Mouse (Mus musculus): ENCODE data around the gene Ccdc157. TPM values are rescaled to one million over a fixed set of nuclear protein-coding genes. Genes with fewer than 3 reads are reported as not detected.

Gene Ccdc157
- 10 to 100 TPM; 14.0 to 16.5 TPM for total RNA-seq (2021)
- long read RNA-seq, experiment 1, full-length matches to known transcripts: 1 of 5 reads
- long read RNA-seq, experiment 1, partial matches to known transcripts: 4 of 5 reads
- long read RNA-seq, experiment 1, other reads (novel, unspliced or antisense): 0 of 5 reads
- long read RNA-seq, experiment 2, partial matches to known transcripts: 6 of 6 reads
- long read RNA-seq, experiment 2, other reads (novel, unspliced or antisense): 0 of 6 reads

DNA sequence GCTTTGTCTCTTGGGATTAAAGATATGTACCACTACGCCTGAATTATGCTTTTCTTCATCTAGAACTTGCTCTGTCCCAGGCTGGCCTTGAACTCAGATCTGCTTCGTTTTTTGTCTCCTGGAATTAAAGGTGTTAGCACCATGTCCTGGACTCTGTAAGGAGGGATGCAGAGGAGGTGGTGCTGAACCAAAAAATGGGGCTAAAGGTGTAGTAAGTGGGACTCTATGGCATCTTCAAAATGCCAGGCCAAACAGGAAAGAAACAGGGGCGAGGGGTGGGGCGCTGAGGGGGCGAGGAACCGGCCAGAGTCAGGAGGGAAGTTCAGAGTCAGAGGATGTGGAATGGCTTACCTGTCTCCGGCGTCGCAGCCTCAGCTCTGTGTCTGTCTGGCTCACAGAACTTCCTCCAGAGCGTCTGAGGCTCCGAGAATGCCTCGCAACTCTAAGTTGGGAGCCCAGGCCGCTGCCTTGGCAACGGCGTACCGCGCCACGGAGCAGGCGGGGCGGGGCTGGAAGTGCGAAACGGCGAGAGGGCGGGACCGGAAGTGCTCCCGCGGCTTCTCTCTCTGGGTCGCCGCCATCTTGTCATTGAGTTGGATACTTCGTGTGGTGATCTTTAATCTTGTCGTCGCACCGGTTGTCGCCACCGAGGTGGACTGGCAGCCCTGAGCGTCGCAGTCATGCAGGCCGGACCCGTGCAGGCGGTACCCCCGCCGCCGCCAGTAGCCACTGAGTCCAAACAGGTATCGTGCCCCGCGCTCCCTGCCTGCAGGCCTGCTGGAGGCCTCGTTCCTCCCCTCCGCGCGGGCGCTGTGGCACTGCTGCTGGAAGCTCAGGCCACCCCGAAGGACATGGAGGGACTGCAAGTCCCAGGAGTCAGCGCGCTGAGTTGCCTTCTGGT is at the start of gene Ccdc157, which contains the start of gene Sf3a1:
Gene Ccdc157 (minus strand): TSS at position 486 of the 901 bp plus-strand sequence.
Gene Sf3a1 (plus strand): TSS at position 543 of the 901 bp plus-strand sequence.
- intact Hi-C loops (cut with DNase I): loop anchor here (1.0 kb wide), 1 partner anchor 25 kb away; the partner anchor contains the start of gene Rnf215
- peak; percentile 95 for DNase-seq (ENCODE audit: low spot score in 2 of 2)

DNA sequence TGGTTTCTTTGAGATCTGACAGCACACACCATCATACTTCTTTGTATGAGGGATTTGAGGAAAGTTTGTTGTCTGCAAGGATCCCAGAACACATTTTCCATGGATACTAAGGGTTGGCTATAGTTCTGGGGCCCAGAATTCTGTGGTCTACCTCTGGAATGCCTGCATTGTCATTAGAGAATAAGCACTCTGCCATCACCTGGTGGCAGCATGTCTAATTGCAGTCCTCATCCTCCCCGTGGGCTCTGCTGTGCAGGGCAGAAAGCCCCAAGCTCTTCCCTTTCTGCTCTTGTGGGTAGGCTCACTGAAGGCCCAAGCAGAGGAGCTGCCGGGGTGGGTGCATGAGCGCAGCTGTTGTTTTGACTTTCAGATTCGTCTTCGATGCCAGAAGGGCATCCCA is 49.5 kb upstream of the Ccdc157 start:
- intact Hi-C loops (cut with DNase I): no loop called here
- DNase-seq (ENCODE audit: low spot score in 2 of 2): no peak

DNA sequence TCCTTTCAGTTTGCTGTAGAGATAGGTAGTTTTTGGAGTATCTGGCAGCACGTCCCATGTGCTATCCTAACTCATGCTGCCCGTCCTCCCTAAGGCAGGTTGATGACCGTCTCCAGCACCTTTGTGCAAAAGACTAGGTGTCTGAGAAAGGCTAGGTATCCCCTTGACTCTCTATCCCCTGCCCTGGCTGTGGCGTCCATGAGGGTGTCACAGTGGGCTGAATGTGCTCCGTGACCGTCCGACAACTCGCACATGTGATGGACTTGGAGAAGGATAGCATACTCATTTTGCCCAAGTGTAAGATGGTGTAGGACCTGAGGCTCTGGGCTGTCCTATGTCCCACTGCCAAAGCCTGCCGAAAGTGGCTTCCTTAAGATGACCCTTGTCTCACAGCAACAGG is 47.6 kb upstream of the Ccdc157 start:
- DNase-seq (ENCODE audit: low spot score in 2 of 2): no peak
- intact Hi-C loops (cut with DNase I): no loop called here

DNA sequence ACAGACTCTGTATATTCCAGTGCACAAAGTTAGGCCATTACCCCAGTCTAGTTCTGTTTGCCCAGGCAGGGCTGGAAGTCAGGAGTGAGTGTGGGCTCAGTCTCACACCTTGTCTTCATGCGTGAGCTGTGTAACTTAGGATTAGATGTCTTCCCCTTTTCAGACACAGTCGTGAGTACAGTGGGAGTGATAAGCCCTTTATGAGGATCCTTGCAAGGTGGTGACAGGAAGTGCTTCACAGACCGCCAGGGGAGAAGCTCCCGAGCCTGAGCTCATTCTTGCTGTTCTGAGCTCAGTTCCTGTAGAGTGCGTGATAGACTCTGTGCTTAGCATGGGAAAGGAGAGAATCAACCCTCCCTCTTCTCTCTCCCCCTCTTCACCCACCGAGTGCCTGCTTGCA is 46.5 kb upstream of the Ccdc157 start:
- DNase-seq (ENCODE audit: low spot score in 2 of 2): no peak
- intact Hi-C loops (cut with DNase I): no loop called here

DNA sequence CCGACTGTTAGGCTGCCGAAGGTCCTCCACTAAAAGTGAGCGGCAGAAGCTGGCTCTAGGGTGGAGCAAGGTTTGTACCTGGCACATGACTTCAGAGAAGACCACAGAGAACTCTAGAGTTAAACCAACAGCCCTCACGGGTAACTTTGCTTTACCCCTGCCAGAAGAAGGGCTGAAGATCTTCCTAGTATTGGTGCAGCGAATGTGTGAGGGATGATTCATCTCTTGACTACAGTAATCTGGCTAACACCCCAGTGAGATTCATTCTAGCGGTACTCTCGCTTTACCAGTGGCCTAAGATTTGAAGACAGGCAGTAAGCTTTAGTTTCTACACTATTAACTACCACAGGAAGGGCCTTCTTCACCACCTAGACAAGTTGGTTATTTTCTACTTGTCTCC is 45.9 kb upstream of the Ccdc157 start:
- intact Hi-C loops (cut with DNase I): no loop called here
- DNase-seq (ENCODE audit: low spot score in 2 of 2): no peak

DNA sequence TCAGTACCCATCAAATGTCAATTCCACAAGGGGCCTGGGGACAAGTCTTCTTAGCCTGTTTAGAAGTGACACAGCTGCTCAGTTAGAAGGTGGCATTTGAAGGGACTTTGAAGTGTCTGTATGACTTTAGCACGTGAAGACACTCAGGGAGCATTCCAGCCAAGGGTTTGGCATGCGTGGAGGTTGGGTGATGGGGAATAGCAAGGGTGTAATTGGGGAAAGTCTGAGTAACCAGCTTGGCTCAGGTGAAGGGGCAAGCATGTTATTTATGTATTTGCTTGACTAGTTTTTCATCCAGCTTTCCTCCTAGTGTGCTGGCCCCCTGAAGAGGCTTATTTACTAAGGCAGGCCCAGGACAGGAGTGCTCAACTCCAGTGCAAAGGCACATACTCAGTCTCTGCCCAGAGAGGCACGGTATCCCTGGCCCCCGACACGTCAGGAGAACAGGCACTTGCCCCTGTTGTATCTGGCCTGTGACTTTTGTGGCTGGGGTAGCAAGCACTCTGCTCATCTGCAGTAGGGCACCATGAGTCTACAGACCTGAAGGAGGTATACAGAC is 45.1 kb upstream of the Ccdc157 start:
- intact Hi-C loops (cut with DNase I): no loop called here
- no peak for DNase-seq (ENCODE audit: low spot score in 2 of 2)

DNA sequence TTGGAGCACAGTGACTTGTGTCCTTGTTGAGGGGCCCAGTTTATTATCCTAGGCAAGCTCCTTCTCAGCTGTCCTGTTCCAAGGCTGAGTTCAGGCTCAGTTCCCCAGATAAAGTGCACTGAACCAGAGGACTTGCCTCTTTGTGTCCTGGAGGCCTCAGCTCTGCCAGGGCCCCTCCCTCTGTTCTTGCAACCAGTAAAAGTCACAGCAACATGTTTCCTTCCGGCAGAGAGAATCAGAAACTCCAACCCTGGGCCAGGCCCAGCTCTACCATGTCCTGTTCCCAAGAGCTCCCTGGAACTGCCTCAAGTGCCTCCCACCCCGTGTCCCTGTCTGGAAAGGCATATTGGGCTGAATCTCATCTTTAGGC is 43.6 kb upstream of the Ccdc157 start:
- intact Hi-C loops (cut with DNase I): no loop called here
- DNase-seq (ENCODE audit: low spot score in 2 of 2): no peak

DNA sequence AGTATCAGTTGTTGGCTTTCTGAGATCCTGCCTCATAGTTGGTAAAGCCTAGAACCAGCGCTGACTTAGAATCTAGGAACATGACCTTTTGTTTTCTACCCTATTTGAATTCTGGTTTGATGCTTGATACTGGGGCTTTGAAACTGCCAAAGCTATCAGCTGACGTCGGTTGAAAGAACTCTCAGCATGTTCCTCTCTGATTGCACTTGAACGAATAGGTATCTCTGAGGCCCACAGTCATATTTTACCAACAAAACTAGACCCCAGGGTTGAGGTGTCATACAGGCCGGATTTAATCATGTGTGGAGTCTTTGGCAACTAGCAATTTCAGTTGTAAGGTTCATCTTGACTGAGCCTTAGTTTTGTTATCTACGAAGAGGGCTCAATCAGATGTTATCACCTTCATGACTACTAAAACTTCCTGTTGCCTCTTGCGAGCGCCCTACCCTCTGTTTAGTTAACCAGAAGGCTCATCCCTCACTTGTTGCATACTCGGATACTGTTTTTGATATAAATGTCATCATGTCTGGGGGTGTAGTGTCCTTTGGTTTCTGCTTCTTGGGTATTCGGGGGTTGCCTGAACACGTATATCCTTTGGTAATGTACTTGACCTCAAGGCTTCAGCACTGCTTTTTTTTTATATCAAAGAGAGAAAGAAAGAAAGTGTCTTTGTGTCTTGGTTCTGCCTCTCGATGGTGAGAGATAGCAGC is 43.1 kb upstream of the Ccdc157 start:
- DNase-seq (ENCODE audit: low spot score in 2 of 2): no peak
- intact Hi-C loops (cut with DNase I): no loop called here

DNA sequence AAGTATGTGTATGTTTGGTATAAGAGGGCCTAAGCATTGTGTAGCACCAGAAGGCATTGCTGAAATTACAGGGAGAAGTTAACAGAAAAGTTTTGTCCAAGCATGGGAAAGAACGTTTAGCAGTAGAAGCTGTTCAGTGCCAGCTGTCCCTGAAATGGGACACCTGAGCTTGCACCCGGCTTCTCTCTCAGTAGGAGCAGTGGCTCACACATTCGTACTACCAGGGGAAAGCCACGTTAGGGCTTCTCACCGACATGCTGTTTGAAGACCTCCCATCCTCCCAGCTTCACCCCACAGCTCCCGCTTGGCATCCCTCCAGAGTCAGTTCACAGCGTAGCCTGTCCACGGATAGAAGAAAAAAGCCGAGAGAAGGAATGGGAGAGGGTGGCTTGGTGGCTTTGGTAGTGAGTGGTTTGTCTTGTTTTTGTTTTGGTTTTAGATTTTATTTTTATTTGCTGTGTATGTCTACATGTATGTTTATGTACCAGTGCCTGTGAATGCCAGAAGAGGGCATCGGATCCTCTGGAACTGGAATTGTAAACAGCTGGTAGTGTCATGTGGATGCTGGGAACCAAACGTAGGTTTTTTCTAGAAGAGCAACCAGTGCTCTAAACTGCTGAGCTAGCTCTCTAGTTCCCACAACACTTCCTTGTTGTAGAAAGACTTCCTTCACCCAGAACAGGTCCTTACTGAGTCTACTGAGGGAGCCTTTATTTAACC is 42.0 kb upstream of the Ccdc157 start:
- DNase-seq (ENCODE audit: low spot score in 2 of 2): no peak
- intact Hi-C loops (cut with DNase I): no loop called here

DNA sequence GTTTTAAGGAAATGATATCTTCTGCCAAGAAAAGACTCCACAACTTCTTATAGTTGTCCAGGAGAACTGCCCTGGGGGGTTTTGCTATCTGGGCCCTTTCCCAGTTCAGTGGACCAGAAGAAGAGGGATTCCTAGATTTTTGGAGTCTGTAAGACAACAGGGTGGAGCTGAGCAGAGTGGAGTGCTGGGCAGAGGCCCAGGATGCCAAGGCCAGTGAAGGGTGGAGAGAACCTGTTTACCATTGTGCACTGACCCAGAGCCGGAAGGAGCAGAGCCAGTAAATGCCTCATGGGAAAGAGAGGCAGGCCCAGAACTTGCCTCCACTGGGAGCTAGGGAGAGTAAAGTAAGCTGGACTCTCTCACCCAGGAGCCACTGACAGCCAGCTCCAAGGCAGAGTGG is 37.6 kb upstream of the Ccdc157 start:
- no peak for DNase-seq (ENCODE audit: low spot score in 2 of 2)
- intact Hi-C loops (cut with DNase I): no loop called here

DNA sequence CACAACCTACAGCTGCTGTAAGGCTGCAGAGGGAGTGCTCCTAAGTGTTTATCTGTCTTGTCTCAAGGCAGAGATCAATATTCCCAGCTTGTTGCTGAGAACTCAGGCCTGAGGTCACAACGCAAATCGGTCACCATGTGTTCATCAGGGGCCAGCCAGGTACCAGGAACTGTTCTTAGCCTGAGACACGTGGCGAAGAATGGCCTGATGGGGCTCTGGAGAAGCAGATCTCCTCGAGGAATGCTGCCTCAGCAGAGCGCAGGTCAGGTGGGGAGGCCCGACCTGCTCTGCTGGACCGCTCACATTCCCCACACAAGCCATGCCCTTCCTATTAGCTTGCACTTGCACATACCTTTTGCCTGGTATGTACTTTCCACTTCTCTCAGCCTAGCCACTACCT is 36.5 kb upstream of the Ccdc157 start:
- no peak for DNase-seq (ENCODE audit: low spot score in 2 of 2)
- intact Hi-C loops (cut with DNase I): no loop called here

DNA sequence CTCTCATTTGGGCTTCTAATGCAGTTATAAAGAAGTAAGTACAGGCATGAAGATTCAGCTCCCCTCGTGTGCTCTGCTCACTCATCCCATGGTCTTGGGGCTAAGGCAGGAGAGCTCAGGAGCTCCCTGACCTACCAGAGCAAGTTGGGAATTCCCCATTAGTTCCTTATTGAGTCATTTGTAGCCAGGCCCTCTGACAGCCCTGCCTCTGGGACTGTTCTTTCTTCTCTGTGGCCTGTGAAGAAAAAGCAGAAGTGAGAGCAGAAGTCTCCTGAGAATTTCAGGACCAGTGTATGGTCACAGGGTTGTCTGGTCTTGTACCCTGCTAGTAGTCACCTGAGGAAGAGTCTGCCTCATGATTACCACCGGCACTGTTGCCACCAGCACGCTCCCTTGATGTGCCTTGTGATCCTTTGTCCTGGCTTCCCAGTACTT is 35.5 kb upstream of the Ccdc157 start:
- intact Hi-C loops (cut with DNase I): no loop called here
- DNase-seq (ENCODE audit: low spot score in 2 of 2): no peak

DNA sequence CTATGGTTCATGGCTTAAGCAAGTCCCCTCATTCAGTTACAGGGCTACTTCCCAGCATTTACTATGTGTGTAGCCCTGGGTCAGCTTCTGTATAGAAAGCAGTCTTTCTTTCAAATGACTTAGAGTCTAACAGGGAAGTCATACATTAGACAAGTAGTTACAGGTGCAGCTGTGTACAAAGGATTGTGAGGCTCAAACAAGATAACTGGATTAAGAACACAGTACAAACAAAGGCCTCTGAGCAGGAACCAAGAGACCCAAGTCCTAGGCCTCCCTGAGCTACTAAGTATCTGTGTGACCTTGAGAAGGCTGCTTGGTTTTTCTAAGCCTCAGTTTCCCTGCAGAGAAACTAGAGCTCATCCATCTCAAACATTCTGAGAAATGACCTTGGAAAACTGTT is 33.3 kb upstream of the Ccdc157 start:
- intact Hi-C loops (cut with DNase I): no loop called here
- no peak for DNase-seq (ENCODE audit: low spot score in 2 of 2)

DNA sequence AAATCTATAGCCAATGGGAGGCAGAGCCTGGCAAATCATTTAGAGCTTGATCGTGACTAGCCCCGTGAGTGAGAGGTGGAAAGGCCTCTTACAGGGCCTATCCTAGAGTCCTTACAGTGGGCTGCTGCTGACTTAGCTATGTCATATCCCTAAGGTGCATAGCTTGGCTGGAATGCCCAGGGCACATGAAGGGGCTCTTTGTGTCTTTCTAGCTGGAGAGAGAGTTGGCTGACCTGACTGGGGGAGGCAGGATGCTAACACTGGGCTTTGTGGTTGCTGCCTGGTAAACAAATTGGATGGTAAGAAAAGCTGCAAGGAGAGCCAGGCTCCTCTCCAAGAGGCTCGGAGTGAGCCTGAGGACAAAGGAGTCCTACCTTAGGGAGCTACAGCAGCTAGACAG is 32.7 kb upstream of the Ccdc157 start:
- intact Hi-C loops (cut with DNase I): no loop called here
- no peak for DNase-seq (ENCODE audit: low spot score in 2 of 2)

DNA sequence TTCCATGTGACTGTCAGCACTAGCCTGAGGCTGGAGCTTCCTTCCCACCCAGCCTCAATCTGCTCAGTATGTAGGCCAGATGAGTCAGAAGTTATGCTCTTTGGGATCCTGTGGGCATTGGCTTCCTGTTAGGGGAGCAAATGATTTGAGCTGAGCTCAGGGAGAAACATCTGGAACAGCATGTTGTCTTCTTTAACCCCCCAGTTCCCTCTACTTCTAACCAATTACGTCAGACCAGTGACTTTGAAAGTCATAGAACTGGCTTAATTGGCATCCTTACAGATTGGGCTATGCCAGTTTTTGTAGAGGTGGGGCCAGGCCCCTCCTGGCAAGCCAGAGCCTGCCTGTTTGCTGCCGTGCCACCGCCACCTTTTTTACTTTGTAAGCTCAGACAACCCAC is 30.6 kb upstream of the Ccdc157 start:
- intact Hi-C loops (cut with DNase I): no loop called here
- DNase-seq (ENCODE audit: low spot score in 2 of 2): no peak

DNA sequence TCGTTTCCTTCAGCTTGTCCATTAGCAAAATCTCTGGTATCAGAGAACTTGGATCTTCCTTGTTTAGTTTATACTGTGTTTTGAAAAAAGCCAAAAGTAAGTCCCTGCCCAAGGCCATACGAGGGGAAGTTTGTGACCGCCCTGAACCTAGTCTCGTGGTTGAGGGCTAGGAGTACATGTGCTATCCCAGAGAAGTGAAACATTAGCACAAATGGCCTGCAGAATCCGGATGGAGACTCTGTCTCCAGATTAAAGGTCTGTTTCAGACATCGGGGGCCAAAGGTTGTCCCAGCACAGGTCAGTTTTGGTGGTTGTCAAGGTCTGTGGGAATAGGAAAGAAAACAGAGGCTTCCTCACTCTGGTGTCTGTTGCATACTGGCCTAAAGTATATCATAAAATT is 29.1 kb upstream of the Ccdc157 start:
- no peak for DNase-seq (ENCODE audit: low spot score in 2 of 2)
- intact Hi-C loops (cut with DNase I): no loop called here

DNA sequence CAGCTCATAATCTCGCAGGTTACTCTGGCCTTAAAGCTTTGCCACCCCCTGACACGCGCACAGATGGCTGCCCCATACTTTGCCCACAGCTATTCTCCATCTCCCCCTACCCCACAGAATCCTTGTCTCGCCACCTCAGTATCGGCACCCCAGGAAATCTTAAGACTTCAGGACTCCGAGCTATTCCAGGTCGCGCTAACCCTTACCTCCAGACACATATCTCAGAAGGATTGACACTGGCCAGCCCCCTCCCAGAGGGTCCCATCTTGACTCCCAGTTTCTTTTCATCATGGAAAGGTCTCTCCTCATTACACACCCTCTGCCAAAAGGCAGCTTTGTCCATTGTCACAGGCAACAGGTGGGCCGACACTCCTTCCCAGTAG is 27.2 kb upstream of the Ccdc157 start:
- intact Hi-C loops (cut with DNase I): no loop called here
- no peak for DNase-seq (ENCODE audit: low spot score in 2 of 2)

DNA sequence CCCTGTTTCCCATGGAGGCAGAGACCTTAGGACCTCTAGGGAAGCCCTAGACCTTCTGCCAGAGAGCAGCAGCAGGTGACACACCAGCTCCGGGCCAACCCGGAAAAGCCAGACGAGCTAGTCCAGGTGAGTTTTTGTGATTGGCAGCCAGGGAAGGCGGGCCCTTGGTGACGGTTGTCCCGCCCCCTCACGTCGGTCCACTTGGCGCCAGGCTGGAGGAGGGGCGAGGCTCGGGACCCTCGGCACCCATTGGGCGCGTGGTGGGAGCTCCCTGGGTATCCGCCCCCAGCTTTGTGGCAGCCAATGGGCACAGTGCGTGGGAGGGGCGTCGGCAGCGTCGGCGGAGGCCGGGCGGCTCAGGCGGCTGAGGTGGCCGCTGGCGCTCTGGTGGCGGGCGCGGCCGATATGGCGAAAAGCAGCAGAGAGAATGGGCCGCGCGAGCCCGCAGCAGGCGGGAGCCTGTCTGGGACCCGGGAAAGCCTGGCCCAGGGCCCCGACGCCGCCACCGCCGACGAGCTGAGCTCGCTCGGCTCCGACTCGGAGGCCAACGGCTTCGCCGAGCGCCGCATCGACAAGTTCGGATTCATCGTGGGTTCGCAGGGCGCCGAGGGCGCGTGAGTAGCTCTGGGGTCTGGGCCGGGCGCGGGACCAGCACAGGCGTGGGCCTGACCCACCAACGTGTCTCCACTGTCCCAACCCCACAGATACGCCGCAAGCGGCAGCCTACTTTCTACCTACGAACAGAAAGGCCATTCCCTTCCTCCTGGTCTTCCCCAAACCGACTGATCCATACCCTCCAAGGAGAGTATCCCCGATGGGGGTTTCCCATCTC is 26.6 kb upstream of the Ccdc157 start, which contains the start of gene Tbc1d10a:
Gene Tbc1d10a (plus strand): TSS at position 304 of the 832 bp plus-strand sequence.
- intact Hi-C loops (cut with DNase I): no loop called here
- DNase-seq (ENCODE audit: low spot score in 2 of 2): peak; percentile 98
